Mouse (Mus musculus): ENCODE measurements at regions not wholly inside any gene's neighbourhood (a gene's known extent, or its start where the extent isn't known, plus 50 kb on each side); places are given as distances from the start of the nearest gene placed in this dataset.

GRCm38 (mm10) chr6:50775637-50776036 is 121.4 kb upstream of the Npvf start:
- no peak for TF ChIP-seq CTCF (IDR thresholded peaks at IDR 0.05; ENCODE audit: insufficient read depth, low read length)
- TF ChIP-seq POLR2A (IDR thresholded peaks at IDR 0.05; ENCODE audit: borderline replicate concordance, extremely low read depth, low read depth, low read length) = no peak

All from lung, adult 2 months (tissue).